Mouse (Mus musculus) cerebellum, adult 2 months (tissue): ENCODE data around the gene Hint1. TPM values are rescaled to one million over a fixed set of nuclear protein-coding genes. Genes with fewer than 3 reads are reported as not detected.

Experiments used
- DNase-seq, 2 experiments: peaks; one replicate each; pipeline ENCODE4 v3.0.0; 2021
- H3K27ac ChIP-seq: fragments of 200-500 bp; 2 replicates; pipeline ENCODE4 v1.5.1; 2012; ENCODE audit warnings: low read length, control low read depth, inconsistent platforms; ENCODE audit not compliant: insufficient read depth
- H3K27me3 ChIP-seq: fragments of 200-500 bp; 2 replicates; pipeline ENCODE4 v1.6.1; 2012; ENCODE audit warnings: inconsistent platforms, mild to moderate bottlenecking, low read length, moderate library complexity; ENCODE audit not compliant: control insufficient read depth, insufficient read depth
- H3K4me1 ChIP-seq: fragments of 200-500 bp; 2 replicates; pipeline ENCODE4 v1.6.1; 2011; ENCODE audit warnings: low read length; ENCODE audit not compliant: control insufficient read depth, insufficient read depth
- H3K4me3 ChIP-seq: fragments of 200-500 bp; replicated peaks from 2 replicates; pipeline ENCODE3; 2011; ENCODE audit warnings: mild to moderate bottlenecking, low read depth, low read length, control low read depth; ENCODE audit not compliant: insufficient read depth
- CTCF ChIP-seq: fragments of 200-500 bp; IDR thresholded peaks from 2 replicates; pipeline ENCODE4 v1.5.1; 2011; ENCODE audit warnings: low read depth, mild to moderate bottlenecking, control low read depth, low read length, moderate library complexity, borderline replicate concordance; ENCODE audit not compliant: insufficient read depth
- POLR2A ChIP-seq: fragments of 200-500 bp; IDR thresholded peaks from 2 replicates; pipeline ENCODE4 v1.6.1; 2011; ENCODE audit warnings: low read length, control low read depth, borderline replicate concordance; ENCODE audit not compliant: insufficient read depth
- WGBS: fragments of 180-500 bp; shearing (Covaris S2); methylation state at CpG from one replicate; pipeline ENCODE4 v1.1.7; 2018; 5-methylcytosine and 5-hydroxymethylcytosine counted together
- polyA plus RNA-seq: library from polyadenylated mRNA; depleted of rRNA; stranded (reverse); fragments of >200 nt; gene quantifications from 2 replicates; pipeline ENCODE4 v1.2.3, GENCODE M21; 2012; rRNA removed

The Hint1 gene
- polyA plus RNA-seq, 1 experiment: 786 TPM

DNA sequence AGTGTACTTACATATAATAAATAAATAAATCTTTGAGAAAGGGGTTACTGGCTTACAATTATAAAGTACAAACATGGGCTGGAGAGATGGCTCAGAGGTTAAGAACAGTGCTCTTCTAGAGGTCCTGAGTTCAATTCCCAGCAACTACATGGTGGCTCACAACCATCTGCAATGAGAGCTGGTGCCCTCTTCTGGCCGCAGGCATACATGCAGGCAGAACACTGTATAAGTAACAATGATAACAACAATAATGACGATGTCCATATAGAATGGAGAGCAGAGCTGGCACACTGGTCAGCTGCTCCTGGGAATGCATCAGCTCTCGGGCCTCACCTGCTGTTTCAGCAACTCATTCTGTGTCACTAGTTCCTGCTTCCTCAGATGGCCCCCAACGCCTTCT lies 52.1 kb downstream of the Hint1 start:
- 86% methylated on average over 4 of the region's 4 CpGs for WGBS
- DNase-seq: no peak
- TF ChIP-seq CTCF (0 out of 2 replicates have a peak, but pooled peaks have one; percentile 16), POLR2A (no peak)
- no peak overlapping the region for H3K27ac ChIP-seq
- no peaks in the 10 kb centered on the region for H3K27me3 ChIP-seq
- no peak overlapping the region for H3K4me3 ChIP-seq
- peaks cover 8% of the 10 kb centered on the region; the same call in 1 of the 2 replicates for H3K4me1 ChIP-seq

Other genes with a start within 250 kb of the Hint1 start
- 60.8 and 61.5 TPM in 2 replicates for gene Cdc42se2, start 78.7 kb upstream of the Hint1 start, polyA plus RNA-seq
- 18.8 and 24.3 TPM in 2 replicates for gene Lyrm7, start 5.5 kb upstream of the Hint1 start, polyA plus RNA-seq
- gene Gpx3, start 36.1 kb downstream of the Hint1 start, polyA plus RNA-seq: 14.2 and 15.5 TPM in 2 replicates
- 31.1 and 33.1 TPM in 2 replicates for gene Tnip1, start 96.5 kb downstream of the Hint1 start, polyA plus RNA-seq
- 131 and 141 TPM in 2 replicates for gene Anxa6, start 167.1 kb downstream of the Hint1 start, polyA plus RNA-seq
- gene Ccdc69, start 211.7 kb downstream of the Hint1 start, polyA plus RNA-seq: 5.4 and 6.1 TPM in 2 replicates
- 47.0 and 53.0 TPM in 2 replicates for gene Gm2a, start 231.7 kb downstream of the Hint1 start, polyA plus RNA-seq